Mouse (Mus musculus) liver, embryonic 13.5 days (tissue): ENCODE data around the gene Pus7. TPM values are rescaled to one million over a fixed set of nuclear protein-coding genes. Genes with fewer than 3 reads are reported as not detected.
A peak's percentile ranks its signal among the peaks of the same experiment; 100 is the strongest.

Source experiments
- ATAC-seq: fragments of 200-750 bp; cut with Nextera tagmentation; 2 replicates; pipeline ENCODE4 v1.8.0; 2017; ENCODE audit warnings: low read depth, mild to moderate bottlenecking, moderate number of reproducible peaks, moderate library complexity
- DNase-seq: peaks from one replicate; pipeline ENCODE4 v3.0.0; 2022
- H3K27ac ChIP-seq: fragments of 300-500 bp; sonication (generic); 2 replicates; pipeline ENCODE4 v1.5.1; 2015; ENCODE audit warnings: moderate library complexity, mild to moderate bottlenecking, inconsistent platforms
- H3K27me3 ChIP-seq: fragments of 300-500 bp; sonication (generic); 2 replicates; pipeline ENCODE4 v1.6.1; 2015; ENCODE audit warnings: mild to moderate bottlenecking, inconsistent platforms
- H3K36me3 ChIP-seq: fragments of 300-500 bp; sonication (generic); 2 replicates; pipeline ENCODE4 v1.6.1; 2015; ENCODE audit warnings: mild to moderate bottlenecking, inconsistent platforms
- H3K4me1 ChIP-seq: fragments of 300-500 bp; sonication (generic); replicated peaks from 2 replicates; pipeline ENCODE4 v1.6.1; 2015; ENCODE audit warnings: inconsistent platforms
- H3K4me2 ChIP-seq: fragments of 300-500 bp; sonication (generic); 2 replicates; pipeline ENCODE4 v1.6.1; 2015; ENCODE audit warnings: inconsistent platforms, mild to moderate bottlenecking, moderate library complexity
- H3K4me3 ChIP-seq: fragments of 300-500 bp; sonication (generic); replicated peaks from 2 replicates; pipeline ENCODE4 v1.5.1; 2015; ENCODE audit warnings: mild to moderate bottlenecking, inconsistent platforms
- H3K9ac ChIP-seq: fragments of 300-500 bp; sonication (generic); 2 replicates; pipeline ENCODE4 v1.6.1; 2015; ENCODE audit warnings: mild to moderate bottlenecking, inconsistent platforms
- H3K9me3 ChIP-seq: fragments of 300-500 bp; sonication (generic); replicated peaks from 2 replicates; pipeline ENCODE4 v1.6.1; 2016; ENCODE audit warnings: inconsistent platforms
- WGBS: fragments of 180-500 bp; shearing (Covaris S2); methylation state at CpG from one replicate; pipeline ENCODE4 v1.1.7; 2015; ENCODE audit not compliant: insufficient replicate concordance; 5-methylcytosine and 5-hydroxymethylcytosine counted together
- polyA plus RNA-seq: library from polyadenylated mRNA; unstranded; fragments of >200 nt; fragmentation: Nextera tagmentation; extraction: Ambion mirVana; gene quantifications from 2 replicates; pipeline ENCODE4 v1.2.1, GENCODE M21; 2015

The Pus7 gene
- polyA plus RNA-seq, 1 experiment from 2014 or later, result 21.7 TPM

- Histone ChIP-seq H3K27ac (peak within 1 kb of the TSS; percentile 90), H3K36me3 (peaks cover 24% of the 10 kb centered on the region), H3K4me1 (peaks cover 46% of the 10 kb centered on the region), H3K27me3 (no peaks in the 10 kb centered on the region), H3K9ac (peak within 1 kb of the TSS; percentile 95), H3K9me3 (no peaks in the 10 kb centered on the region), H3K4me2 (peak within 1 kb of the TSS; percentile 72), H3K4me3 (peak within 1 kb of the TSS; percentile 97)
- DNase-seq (peak; percentile 90), ATAC-seq (peak; percentile 78)
- WGBS, result 1% methylated on average over 47 of the region's 47 CpGs
These were observed 4.3 kb upstream of the Pus7 start, which contains the start of gene Rint1 for GRCm38 (mm10) chr5:23787536-23788389. Rint1 (plus strand) TSS chr5:23787711.

GRCm38 (mm10) chr5:23782051-23782810 lies 1.3 kb downstream of the Pus7 start:
- WGBS, result 29% methylated on average over 8 of the region's 8 CpGs
- ATAC-seq (no peak), DNase-seq (no peak)
- H3K27me3 ChIP-seq, result no peaks in the 10 kb centered on the region
- H3K4me3 ChIP-seq, result peak overlapping the region; percentile 87
- H3K9me3 ChIP-seq, result no peaks in the 10 kb centered on the region
- H3K4me1 ChIP-seq, result peaks cover 40% of the 10 kb centered on the region
- H3K27ac ChIP-seq, result peak overlapping the region; percentile 69
- peak overlapping the region; percentile 95 for H3K4me2 ChIP-seq
- H3K36me3 ChIP-seq, result peaks cover 11% of the 10 kb centered on the region
- peak overlapping the region; percentile 94 for H3K9ac ChIP-seq

GRCm38 (mm10) chr5:23781172-23781571 lies 2.3 kb downstream of the Pus7 start:
- Histone ChIP-seq H3K36me3 (peaks cover 18% of the 10 kb centered on the region), H3K4me2 (peak overlapping the region; percentile 95), H3K27me3 (no peaks in the 10 kb centered on the region), H3K4me3 (peak overlapping the region; percentile 87), H3K27ac (no peak overlapping the region), H3K9ac (0 out of 2 replicates have a peak overlapping the region, but pooled peaks have one; percentile 2), H3K9me3 (no peaks in the 10 kb centered on the region), H3K4me1 (peaks cover 38% of the 10 kb centered on the region)
- WGBS, result 52% methylated on average over 4 of the region's 4 CpGs
- no peak for ATAC-seq
- DNase-seq, result no peak

- WGBS, result 79% methylated on average over 4 of the region's 4 CpGs
- H3K9me3 ChIP-seq, result no peaks in the 10 kb centered on the region
These were observed 3.0 kb downstream of the Pus7 start for GRCm38 (mm10) chr5:23780516-23780915.

GRCm38 (mm10) chr5:23774186-23774585 lies 9.3 kb downstream of the Pus7 start:
- Histone ChIP-seq H3K27ac (no peak overlapping the region), H3K9me3 (no peaks in the 10 kb centered on the region), H3K27me3 (no peaks in the 10 kb centered on the region), H3K4me3 (no peak overlapping the region), H3K9ac (no peak overlapping the region), H3K4me2 (no peak overlapping the region), H3K36me3 (peaks cover 57% of the 10 kb centered on the region), H3K4me1 (peaks cover 14% of the 10 kb centered on the region)
- no peak for ATAC-seq
- DNase-seq, result no peak
- 73% methylated on average over 6 of the region's 6 CpGs for WGBS

More at GRCm38 (mm10) chr5:23780516-23780915, 3.0 kb downstream of the Pus7 start:
- Histone ChIP-seq H3K27ac (no peak overlapping the region), H3K27me3 (no peaks in the 10 kb centered on the region), H3K4me1 (peaks cover 38% of the 10 kb centered on the region), H3K4me2 (no peak overlapping the region), H3K9ac (no peak overlapping the region), H3K36me3 (peaks cover 23% of the 10 kb centered on the region), H3K4me3 (no peak overlapping the region)
- DNase-seq, result no peak
- no peak for ATAC-seq

- ATAC-seq, result peak; percentile 94
- peak overlapping the region; percentile 22 for H3K4me3 ChIP-seq
- peaks cover 14% of the 10 kb centered on the region for H3K4me1 ChIP-seq
- H3K36me3 ChIP-seq, result peaks cover 66% of the 10 kb centered on the region
- peak; percentile 58 for DNase-seq
- H3K4me2 ChIP-seq, result peak overlapping the region; percentile 39
- H3K27ac ChIP-seq, result peak overlapping the region; percentile 67
- H3K9me3 ChIP-seq, result no peaks in the 10 kb centered on the region
- 28% methylated on average over 8 of the region's 8 CpGs for WGBS
- no peaks in the 10 kb centered on the region for H3K27me3 ChIP-seq
- H3K9ac ChIP-seq, result peak overlapping the region; percentile 33; the same call in 1 of the 2 replicates
These were observed 12.4 kb downstream of the Pus7 start for GRCm38 (mm10) chr5:23771105-23771504.

- no peaks in the 10 kb centered on the region for H3K4me1 ChIP-seq
- H3K36me3 ChIP-seq, result peaks cover 78% of the 10 kb centered on the region
- no peak overlapping the region for H3K4me2 ChIP-seq
- no peaks in the 10 kb centered on the region for H3K9me3 ChIP-seq
- H3K4me3 ChIP-seq, result no peak overlapping the region
- no peak overlapping the region for H3K9ac ChIP-seq
- DNase-seq, result no peak
- ATAC-seq, result no peak
- no peak overlapping the region for H3K27ac ChIP-seq
- WGBS, result 77% methylated on average over 5 of the region's 5 CpGs
- no peaks in the 10 kb centered on the region for H3K27me3 ChIP-seq
These were observed 19.0 kb downstream of the Pus7 start for GRCm38 (mm10) chr5:23764557-23764956.

GRCm38 (mm10) chr5:23762531-23762930 lies 21.0 kb downstream of the Pus7 start:
- Histone ChIP-seq H3K4me1 (no peaks in the 10 kb centered on the region), H3K4me2 (no peak overlapping the region), H3K27me3 (no peaks in the 10 kb centered on the region), H3K4me3 (no peak overlapping the region), H3K27ac (no peak overlapping the region), H3K9me3 (no peaks in the 10 kb centered on the region), H3K9ac (no peak overlapping the region), H3K36me3 (peaks cover 77% of the 10 kb centered on the region)
- ATAC-seq (no peak), DNase-seq (no peak)
- 84% methylated on average over 6 of the region's 6 CpGs for WGBS

GRCm38 (mm10) chr5:23758633-23759032 lies 24.9 kb downstream of the Pus7 start:
- no peak for DNase-seq

GRCm38 (mm10) chr5:23756368-23756767 lies 27.1 kb downstream of the Pus7 start:
- H3K9me3 ChIP-seq, result no peaks in the 10 kb centered on the region
- no peak overlapping the region for H3K27ac ChIP-seq
- H3K9ac ChIP-seq, result no peak overlapping the region
- no peak for ATAC-seq
- WGBS, result 78% methylated on average over 4 of the region's 4 CpGs
- H3K4me1 ChIP-seq, result no peaks in the 10 kb centered on the region
- no peak for DNase-seq
- no peak overlapping the region for H3K4me3 ChIP-seq
- no peak overlapping the region for H3K4me2 ChIP-seq
- H3K27me3 ChIP-seq, result no peaks in the 10 kb centered on the region
- H3K36me3 ChIP-seq, result peaks cover 78% of the 10 kb centered on the region

More at GRCm38 (mm10) chr5:23758633-23759032, 24.9 kb downstream of the Pus7 start:
- WGBS, result 57% methylated on average over 2 of the region's 2 CpGs
- H3K36me3 ChIP-seq, result peaks cover 81% of the 10 kb centered on the region
- no peak overlapping the region for H3K4me2 ChIP-seq
- no peak overlapping the region for H3K27ac ChIP-seq
- no peak overlapping the region for H3K4me3 ChIP-seq
- H3K4me1 ChIP-seq, result no peaks in the 10 kb centered on the region
- no peaks in the 10 kb centered on the region for H3K9me3 ChIP-seq
- H3K9ac ChIP-seq, result no peak overlapping the region
- ATAC-seq, result no peak
- H3K27me3 ChIP-seq, result no peaks in the 10 kb centered on the region

GRCm38 (mm10) chr5:23755591-23755990 lies 27.9 kb downstream of the Pus7 start:
- Histone ChIP-seq H3K27ac (no peak overlapping the region), H3K9ac (no peak overlapping the region), H3K4me2 (no peak overlapping the region), H3K36me3 (peaks cover 80% of the 10 kb centered on the region), H3K27me3 (no peaks in the 10 kb centered on the region), H3K4me1 (no peaks in the 10 kb centered on the region), H3K9me3 (no peaks in the 10 kb centered on the region), H3K4me3 (no peak overlapping the region)
- WGBS, result 90% methylated on average over 9 of the region's 9 CpGs
- ATAC-seq (no peak), DNase-seq (no peak)
